Comparison of ENCODE assay signal across 11 mouse cellular contexts in genomic region chr2:59191466-59191865, GRCm38 (mm10). TPM values are rescaled to one million over a fixed set of nuclear protein-coding genes. Genes with fewer than 3 reads are reported as not detected.
A peak's percentile ranks its signal among the peaks of the same experiment; 100 is the strongest.
DNase-seq lines count a peak whose midpoint lies in the region; ATAC-seq and TF ChIP-seq lines count a peak whose summit lies in the region.
"Had no signal": no experiment of that assay in that cellular context is flagged by ENCODE, and none has a peak within 500 bp of the region (broad histone marks: within the 10 kb centered on the region; RNA-seq: fewer than 3 reads in every experiment).

No protein-coding gene starts in this region.

- TF ChIP-seq POLR2A in cerebellum, adult 2 months (IDR thresholded peaks at IDR 0.05; ENCODE audit: borderline replicate concordance, insufficient read depth, low read length), result no peak

- H3K4me3 ChIP-seq in hindbrain, embryonic 15.5 days, result no peak overlapping the region
- no peak overlapping the region for H3K4me3 ChIP-seq in hindbrain, embryonic 10.5 days
- H3K4me3 ChIP-seq in cerebellum, adult 2 months (replicated peaks; ENCODE audit: insufficient read depth, low read depth, low read length), result no peak overlapping the region
- H3K4me3 ChIP-seq in lung, embryonic 16.5 days (ENCODE audit: low read length), result no peak overlapping the region
- H3K4me3 ChIP-seq: heart, embryonic 10.5 days; myocyte had no signal

- no peak overlapping the region for H3K27ac ChIP-seq in hindbrain, embryonic 15.5 days (replicated peaks)
- no peak overlapping the region for H3K27ac ChIP-seq in hindbrain, embryonic 10.5 days
- peak overlapping the region; percentile 29; the same call in 1 of the 2 replicates for H3K27ac ChIP-seq in cerebellum, adult 2 months (ENCODE audit: insufficient read depth, low read length)
- H3K27ac ChIP-seq in lung, embryonic 16.5 days (ENCODE audit: low read length), result no peak overlapping the region
- H3K27ac ChIP-seq: heart, embryonic 10.5 days had no signal

- WGBS in hindbrain, embryonic 15.5 days, result 57% methylated on average over 8 of the region's 8 CpGs
- 92% methylated on average over 8 of the region's 8 CpGs for WGBS in hindbrain, embryonic 10.5 days
- 29% methylated on average over 8 of the region's 8 CpGs for WGBS in cerebellum, adult 2 months
- 50% methylated on average over 8 of the region's 8 CpGs for WGBS in lung, embryonic 16.5 days

- H3K4me2 ChIP-seq in hindbrain, embryonic 15.5 days, result no peak overlapping the region
- no peak overlapping the region for H3K4me2 ChIP-seq in lung, embryonic 16.5 days (ENCODE audit: low read depth, low read length)

- H3K4me1 ChIP-seq in hindbrain, embryonic 15.5 days (replicated peaks), result peaks cover 26% of the 10 kb centered on the region
- 0 out of 2 replicates have a peak, but pooled peaks cover 6% of the 10 kb centered on the region for H3K4me1 ChIP-seq in hindbrain, embryonic 10.5 days (replicated peaks)
- peaks cover 29% of the 10 kb centered on the region for H3K4me1 ChIP-seq in cerebellum, adult 2 months (ENCODE audit: control insufficient read depth, insufficient read depth, low read length)
- H3K4me1 ChIP-seq in lung, embryonic 16.5 days (replicated peaks; ENCODE audit: control insufficient read depth, insufficient read depth, low read length), result peaks cover 20% of the 10 kb centered on the region

- H3K36me3 ChIP-seq in hindbrain, embryonic 15.5 days, result no peaks in the 10 kb centered on the region
- peaks cover 26% of the 10 kb centered on the region for H3K36me3 ChIP-seq in hindbrain, embryonic 10.5 days
- peaks cover 3% of the 10 kb centered on the region; the same call in 1 of the 2 replicates for H3K36me3 ChIP-seq in lung, embryonic 16.5 days (ENCODE audit: control insufficient read depth, insufficient read depth, low read length)

- H3K9me3 ChIP-seq in hindbrain, embryonic 15.5 days, result no peaks in the 10 kb centered on the region
- H3K9me3 ChIP-seq in hindbrain, embryonic 10.5 days, result no peaks in the 10 kb centered on the region
- H3K9me3 ChIP-seq in lung, embryonic 16.5 days (ENCODE audit: control insufficient read depth, low read length), result no peaks in the 10 kb centered on the region
- H3K9me3 ChIP-seq: heart, embryonic 10.5 days had no signal

- TF ChIP-seq CTCF in cerebellum, adult 2 months (IDR thresholded peaks at IDR 0.05; ENCODE audit: borderline replicate concordance, insufficient read depth, low read depth, low read length), result no peak

- no peaks in the 10 kb centered on the region for H3K27me3 ChIP-seq in hindbrain, embryonic 15.5 days
- H3K27me3 ChIP-seq in hindbrain, embryonic 10.5 days (ENCODE audit: insufficient read depth, poor library complexity, severe bottlenecking), result no peaks in the 10 kb centered on the region
- H3K27me3 ChIP-seq in cerebellum, adult 2 months (ENCODE audit: control insufficient read depth, insufficient read depth, low read length), result no peaks in the 10 kb centered on the region
- H3K27me3 ChIP-seq in lung, embryonic 16.5 days (ENCODE audit: control insufficient read depth, insufficient read depth, low read depth, low read length), result no peaks in the 10 kb centered on the region

- ATAC-seq in hindbrain, embryonic 15.5 days (ENCODE audit: low FRiP score, low read depth), result peak; percentile 69
- peak; percentile 76 for ATAC-seq in lung, embryonic 16.5 days (ENCODE audit: low read depth)
- ATAC-seq: intestine, postnatal 0 days had no signal

- no peak overlapping the region for H3K9ac ChIP-seq in hindbrain, embryonic 15.5 days
- H3K9ac ChIP-seq in lung, embryonic 16.5 days (ENCODE audit: low read length), result no peak overlapping the region

- DNase-seq in hindbrain, embryonic 10.5 days (ENCODE audit: low spot score), result no peak
- peak; percentile 26 for DNase-seq in NIH3T3 (ENCODE audit: low read depth)
- DNase-seq in cerebellum, adult 2 months, result peak; percentile 65 to 70
- DNase-seq in adrenal gland, postnatal 4 days (ENCODE audit: low spot score in 2 of 2), result no peak
- DNase-seq in embryo, embryonic 10.5 days (ENCODE audit: low spot score), result no peak
- DNase-seq: spleen, adult 18-20 months had no signal

RNA-seq across cellular contexts. Expression of gene Pkp4, which starts 30.8 kb away (rescaled TPM):
- 24.7 and 26.4 TPM in 2 replicates for polyA plus RNA-seq in hindbrain, embryonic 15.5 days (2015; fragmentation: Nextera tagmentation; extraction: Ambion mirVana)
- polyA plus RNA-seq in hindbrain, embryonic 10.5 days (2016; fragmentation: Nextera tagmentation; extraction: Ambion mirVana), result 14.7 and 17.2 TPM in 2 replicates
- polyA plus RNA-seq in cerebellum, adult 2 months (2012; rRNA removed), result 200 and 203 TPM in 2 replicates
- polyA plus RNA-seq in lung, embryonic 16.5 days (2015; fragmentation: Nextera tagmentation; extraction: Ambion mirVana), result 28.2 and 29.2 TPM in 2 replicates
- total RNA-seq in adrenal gland, postnatal 4 days (2021), result 10 to 100 TPM; 62.6 to 82.9 TPM

RNA-seq across cellular contexts. Expression of gene Ccdc148, which starts 31.0 kb away (rescaled TPM):
- 5.5 and 5.9 TPM in 2 replicates for polyA plus RNA-seq in hindbrain, embryonic 15.5 days (2015; fragmentation: Nextera tagmentation; extraction: Ambion mirVana)
- 1.2 TPM in 2 replicates for polyA plus RNA-seq in hindbrain, embryonic 10.5 days (2016; fragmentation: Nextera tagmentation; extraction: Ambion mirVana)
- polyA plus RNA-seq in cerebellum, adult 2 months (2012; rRNA removed), result 3.8 and 4.0 TPM in 2 replicates
- polyA plus RNA-seq in lung, embryonic 16.5 days (2015; fragmentation: Nextera tagmentation; extraction: Ambion mirVana), result 2.0 and 2.1 TPM in 2 replicates
- total RNA-seq in adrenal gland, postnatal 4 days (2021), result 1 to 10 TPM; 1.5 to 2.5 TPM

Comparison
In these comparisons a context has a peak if more than half of its experiments do, and no peak if none do; other contexts are left out.
1. DNase-seq: peak in NIH3T3 (single experiment) and cerebellum, adult 2 months (2 of 2); none in hindbrain, embryonic 10.5 days (single experiment), adrenal gland, postnatal 4 days (0 of 2) and embryo, embryonic 10.5 days (single experiment).